Mouse (Mus musculus) cortical plate, adult 2 months (tissue): ENCODE data around the gene Olfr764-ps1.

Experiments used
- CTCF ChIP-seq: fragments of 200-500 bp; IDR thresholded peaks from 2 replicates; pipeline ENCODE4 v1.5.1; 2011; ENCODE audit warnings: mild to moderate bottlenecking, control low read depth, low read length; ENCODE audit not compliant: insufficient read depth; ENCODE audit errors: extremely low read depth
- POLR2A ChIP-seq: fragments of 200-500 bp; IDR thresholded peaks from 2 replicates; pipeline ENCODE4 v1.6.1; 2011; ENCODE audit warnings: mild to moderate bottlenecking, low read length, control low read depth; ENCODE audit not compliant: insufficient read depth; ENCODE audit errors: extremely low read depth

DNA sequence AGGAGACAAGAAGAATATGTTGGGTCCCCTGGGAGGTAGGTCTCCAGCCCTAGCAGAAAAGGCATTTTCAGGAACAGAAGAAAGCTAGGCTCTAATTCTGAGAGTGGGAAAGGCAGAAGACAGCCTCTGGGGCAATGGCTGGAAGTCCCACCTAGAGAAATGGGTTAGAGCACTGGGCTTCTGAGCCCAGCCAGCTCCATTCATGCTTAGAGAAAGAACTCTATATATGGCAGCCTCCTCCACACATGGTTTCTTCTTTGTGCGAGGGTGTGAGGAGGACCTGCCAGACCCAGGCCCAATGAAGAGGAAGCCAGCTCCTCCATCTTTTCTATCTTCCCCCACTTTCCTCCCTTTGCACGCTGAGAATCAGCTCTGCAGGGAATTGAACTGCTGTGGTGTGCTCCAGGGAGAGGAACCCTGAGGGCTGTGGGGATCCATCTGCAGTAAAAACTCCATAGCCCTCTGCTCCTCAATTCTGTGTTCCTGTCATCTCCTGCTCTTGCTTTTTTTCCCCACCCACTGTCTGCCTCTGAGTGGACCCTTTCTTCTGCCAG lies 29.3 kb downstream of the Olfr764-ps1 start, which contains the start of gene Olfr763:
- TF ChIP-seq POLR2A = no peak
- no peak for TF ChIP-seq CTCF
